Mouse (Mus musculus) midbrain, postnatal 0 days (tissue): ENCODE measurements around the gene Gm21748. TPM values are rescaled to one million over a fixed set of nuclear protein-coding genes. Genes with fewer than 3 reads are reported as not detected.
"Not testable (repeated sequence)": the region's sequence is repeated elsewhere in the genome, so short reads cannot be mapped to it uniquely, and the experiment has no call there.

Experiments used
- ATAC-seq: fragments of 200-750 bp; cut with Nextera tagmentation; 2 replicates; pipeline ENCODE4 v1.8.0; 2017; ENCODE audit warnings: moderate number of reproducible peaks, mild to moderate bottlenecking, moderate TSS enrichment, moderate library complexity; ENCODE audit not compliant: low FRiP score
- DNase-seq: peaks from one replicate; pipeline ENCODE4 v3.0.0-alpha.2; 2015; ENCODE audit warnings: low spot score
- H3K27ac ChIP-seq: fragments of 300-500 bp; sonication (generic); 2 replicates; pipeline ENCODE4 v1.5.1; 2014; ENCODE audit warnings: low read depth, mild to moderate bottlenecking, low read length, mixed read lengths
- H3K27me3 ChIP-seq: fragments of 300-500 bp; sonication (generic); 2 replicates; pipeline ENCODE4 v1.6.1; 2014; ENCODE audit warnings: low read length, control low read depth, mixed read lengths; ENCODE audit not compliant: insufficient read depth
- H3K36me3 ChIP-seq: fragments of 300-500 bp; sonication (generic); 2 replicates; pipeline ENCODE4 v1.6.1; 2014; ENCODE audit warnings: low read length, control low read depth, mixed read lengths; ENCODE audit not compliant: insufficient read depth
- H3K4me1 ChIP-seq: fragments of 300-500 bp; sonication (generic); 2 replicates; pipeline ENCODE4 v1.6.1; 2014; ENCODE audit warnings: mild to moderate bottlenecking, control low read depth, antibody characterized with exemption, low read length, mixed read lengths; ENCODE audit not compliant: insufficient read depth
- H3K4me2 ChIP-seq: fragments of 300-500 bp; sonication (generic); 2 replicates; pipeline ENCODE4 v1.6.1; 2014; ENCODE audit warnings: low read depth, mild to moderate bottlenecking, low read length, mixed read lengths; ENCODE audit not compliant: poor library complexity, severe bottlenecking
- H3K4me3 ChIP-seq: fragments of 300-500 bp; sonication (generic); 2 replicates; pipeline ENCODE4 v1.5.1; 2014; ENCODE audit warnings: low read depth, mild to moderate bottlenecking, low read length, moderate library complexity
- H3K9ac ChIP-seq: fragments of 300-500 bp; sonication (generic); replicated peaks from 2 replicates; pipeline ENCODE4 v1.6.1; 2014; ENCODE audit warnings: mild to moderate bottlenecking, low read length, moderate library complexity, mixed read lengths; ENCODE audit not compliant: poor library complexity, severe bottlenecking
- H3K9me3 ChIP-seq: fragments of 300-500 bp; sonication (generic); 2 replicates; pipeline ENCODE4 v1.6.1; 2016; ENCODE audit warnings: low read length, control low read depth
- WGBS: fragments of 180-500 bp; shearing (Covaris S2); extraction: QIAGEN DNeasy Blood & Tissue Kit; methylation state at CpG from one replicate; pipeline ENCODE4 v1.1.7; 2014; 5-methylcytosine and 5-hydroxymethylcytosine counted together
- polyA plus RNA-seq: library from polyadenylated mRNA; unstranded; fragments of >200 nt; fragmentation: Nextera tagmentation; extraction: Ambion mirVana; gene quantifications from 2 replicates; pipeline ENCODE4 v1.2.1, GENCODE M21; 2015
- total RNA-seq: library from RNA; depleted of rRNA; stranded (reverse); fragments of >200 nt; gene quantifications from 2 replicates; pipeline ENCODE4 v1.2.3, GENCODE M21; 2014; rRNA removed

Gm21748 gene
- total RNA-seq (not detected in 2 replicates), polyA plus RNA-seq (not detected in 2 replicates)

DNA sequence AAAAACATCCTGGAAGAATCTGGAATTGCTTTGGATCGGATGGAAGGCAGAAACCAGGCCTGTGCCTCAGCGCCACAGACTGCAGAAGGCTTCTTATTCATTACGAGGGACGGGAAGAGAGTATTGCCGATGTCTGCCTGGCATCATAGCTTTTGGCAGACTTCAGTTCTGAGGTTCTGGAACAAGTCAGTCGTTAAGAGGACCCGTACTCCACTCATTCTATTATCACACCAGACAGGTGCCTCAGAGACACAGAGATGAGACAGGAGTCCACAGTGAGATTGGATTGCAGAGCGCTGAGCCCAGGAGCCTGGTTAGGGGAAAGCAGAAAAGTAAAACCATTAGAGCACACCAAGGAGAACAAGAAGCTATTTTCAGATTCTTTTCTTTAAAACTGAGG is at the start of gene Gm21748:
Gene Gm21748 (minus strand): TSS at position 101 of the 400 bp plus-strand sequence.
- no CpG with 5 or more reads among the region's 8 CpGs for WGBS
- H3K4me1 ChIP-seq, H3K4me2 ChIP-seq, H3K9ac ChIP-seq, H3K27ac ChIP-seq, H3K9me3 ChIP-seq, DNase-seq, H3K27me3 ChIP-seq, H3K36me3 ChIP-seq, H3K4me3 ChIP-seq, ATAC-seq: not testable (repeated sequence)

Other genes starting within 250 kb of the Gm21748 start
- not detected in 2 replicates for gene Gm21860, start 84.4 kb downstream of the Gm21748 start, total RNA-seq
- gene Gm21860, start 84.4 kb downstream of the Gm21748 start, polyA plus RNA-seq, result not detected in 2 replicates
- not detected in 2 replicates for gene Gm47283, start 54.4 kb downstream of the Gm21748 start, total RNA-seq
- not detected in 2 replicates for gene Gm47283, start 54.4 kb downstream of the Gm21748 start, polyA plus RNA-seq